Mouse (Mus musculus) midbrain, embryonic 16.5 days (tissue): ENCODE results near the gene Ino80e. TPM values are rescaled to one million over a fixed set of nuclear protein-coding genes. Genes with fewer than 3 reads are reported as not detected.

Experiments used
- ATAC-seq: fragments of 200-750 bp; cut with Nextera tagmentation; 2 replicates; pipeline ENCODE4 v1.8.0; 2017; ENCODE audit warnings: moderate TSS enrichment
- H3K27ac ChIP-seq: fragments of 300-500 bp; sonication (generic); 2 replicates; pipeline ENCODE4 v1.5.1; 2014; ENCODE audit warnings: mild to moderate bottlenecking, low read length, mixed read lengths
- H3K27me3 ChIP-seq: fragments of 300-500 bp; sonication (generic); 2 replicates; pipeline ENCODE4 v1.6.1; 2014; ENCODE audit warnings: low read depth, low read length, mixed read lengths; ENCODE audit not compliant: control insufficient read depth, insufficient read depth
- H3K36me3 ChIP-seq: fragments of 300-500 bp; sonication (generic); 2 replicates; pipeline ENCODE4 v1.6.1; 2014; ENCODE audit warnings: mild to moderate bottlenecking, low read length, moderate library complexity, mixed read lengths; ENCODE audit not compliant: control insufficient read depth, insufficient read depth
- H3K4me1 ChIP-seq: fragments of 300-500 bp; sonication (generic); 2 replicates; pipeline ENCODE4 v1.6.1; 2014; ENCODE audit warnings: mild to moderate bottlenecking, low read length, mixed read lengths; ENCODE audit not compliant: control insufficient read depth, insufficient read depth
- H3K4me2 ChIP-seq: fragments of 300-500 bp; sonication (generic); 2 replicates; pipeline ENCODE4 v1.6.1; 2014; ENCODE audit warnings: mild to moderate bottlenecking, low read length, mixed read lengths
- H3K4me3 ChIP-seq: fragments of 300-500 bp; sonication (generic); 2 replicates; pipeline ENCODE4 v1.5.1; 2014; ENCODE audit warnings: low read depth, mild to moderate bottlenecking, low read length, moderate library complexity, mixed read lengths
- H3K9ac ChIP-seq: fragments of 300-500 bp; sonication (generic); 2 replicates; pipeline ENCODE4 v1.6.1; 2014; ENCODE audit warnings: low read depth, low read length, mixed read lengths
- H3K9me3 ChIP-seq: fragments of 300-500 bp; sonication (generic); replicated peaks from 2 replicates; pipeline ENCODE4 v1.6.1; 2014; ENCODE audit warnings: mild to moderate bottlenecking, low read length, mixed read lengths; ENCODE audit not compliant: control insufficient read depth, poor library complexity, severe bottlenecking
- WGBS: fragments of 180-500 bp; shearing (Covaris S2); extraction: QIAGEN DNeasy Blood & Tissue Kit; methylation state at CpG from one replicate; pipeline ENCODE4 v1.1.7; 2014; 5-methylcytosine and 5-hydroxymethylcytosine counted together
- polyA plus RNA-seq: library from polyadenylated mRNA; unstranded; fragments of >200 nt; fragmentation: Nextera tagmentation; extraction: Ambion mirVana; gene quantifications from 2 replicates; pipeline ENCODE4 v1.2.1, GENCODE M21; 2015

Gene Ino80e
- polyA plus RNA-seq, 1 experiment from 2014 or later: 98.3 TPM

GRCm38 (mm10) chr7:126825403-126825802 lies 36.8 kb downstream of the Ino80e start:
- peaks cover 32% of the 10 kb centered on the region for H3K4me1 ChIP-seq
- H3K4me2 ChIP-seq: peak overlapping the region; percentile 82
- no peak for ATAC-seq
- peak overlapping the region; percentile 33 for H3K9ac ChIP-seq
- peaks cover 4% of the 10 kb centered on the region; the same call in 1 of the 2 replicates for H3K36me3 ChIP-seq
- 0 out of 2 replicates have a peak overlapping the region, but pooled peaks have one; percentile 0 for H3K4me3 ChIP-seq
- no peaks in the 10 kb centered on the region for H3K27me3 ChIP-seq
- no peak overlapping the region for H3K27ac ChIP-seq
- H3K9me3 ChIP-seq: no peaks in the 10 kb centered on the region
- 32% methylated on average over 8 of the region's 8 CpGs for WGBS

GRCm38 (mm10) chr7:126823940-126824339 lies 38.2 kb downstream of the Ino80e start:
- WGBS: 5% methylated on average over 10 of the region's 10 CpGs
- Histone ChIP-seq H3K9me3 (no peaks in the 10 kb centered on the region), H3K4me1 (peaks cover 32% of the 10 kb centered on the region), H3K27me3 (no peaks in the 10 kb centered on the region), H3K4me3 (peak overlapping the region; percentile 78), H3K36me3 (no peaks in the 10 kb centered on the region; the same call in 1 of the 2 replicates), H3K4me2 (peak overlapping the region; percentile 82), H3K9ac (peak overlapping the region; percentile 96), H3K27ac (peak overlapping the region; percentile 94)
- peak; percentile 23; the same call in 1 of the 2 replicates for ATAC-seq

DNA sequence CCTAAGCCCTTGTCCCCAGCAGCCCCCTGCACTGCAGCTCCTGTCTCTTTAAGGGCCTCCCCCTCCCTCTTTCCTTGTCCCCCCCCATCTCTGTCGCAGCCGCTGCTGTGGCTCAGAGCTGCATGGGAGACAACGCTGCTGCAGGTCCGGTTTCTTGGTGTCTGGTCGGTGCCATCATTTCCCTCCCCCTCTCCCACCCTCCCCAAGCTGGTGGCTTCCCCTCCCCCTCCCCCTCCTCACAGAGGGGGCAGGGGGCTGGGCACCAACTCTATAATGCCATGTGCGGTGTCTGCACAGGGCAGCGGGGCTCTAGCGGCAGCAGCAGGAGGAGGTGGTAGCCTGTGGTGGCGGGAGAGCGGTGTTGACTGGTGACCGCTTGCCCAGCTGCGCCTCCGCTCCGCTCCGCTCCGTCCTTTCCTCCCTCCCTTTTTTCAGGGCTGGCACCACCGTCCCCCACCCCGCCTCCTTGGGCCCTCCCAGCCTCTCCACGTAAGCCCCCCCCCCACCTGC lies 38.9 kb downstream of the Ino80e start:
- H3K36me3 ChIP-seq: no peaks in the 10 kb centered on the region
- H3K4me3 ChIP-seq: peak overlapping the region; percentile 78
- no peaks in the 10 kb centered on the region for H3K27me3 ChIP-seq
- H3K4me2 ChIP-seq: peak overlapping the region; percentile 82
- H3K4me1 ChIP-seq: peaks cover 32% of the 10 kb centered on the region
- no peaks in the 10 kb centered on the region for H3K9me3 ChIP-seq
- peak overlapping the region; percentile 96 for H3K9ac ChIP-seq
- WGBS: under 1% methylated on average over 11 of the region's 19 CpGs
- H3K27ac ChIP-seq: peak overlapping the region; percentile 94
- ATAC-seq: peak; percentile 84

GRCm38 (mm10) chr7:126822741-126823140 lies 39.4 kb downstream of the Ino80e start:
- WGBS: 2% methylated on average over 9 of the region's 9 CpGs
- Histone ChIP-seq H3K9me3 (no peaks in the 10 kb centered on the region), H3K27ac (peak overlapping the region; percentile 94), H3K4me2 (peak overlapping the region; percentile 82), H3K36me3 (no peaks in the 10 kb centered on the region), H3K9ac (peak overlapping the region; percentile 96), H3K4me1 (peaks cover 32% of the 10 kb centered on the region), H3K27me3 (no peaks in the 10 kb centered on the region), H3K4me3 (peak overlapping the region; percentile 78)
- peak; percentile 40 for ATAC-seq

GRCm38 (mm10) chr7:126821835-126822511 lies 40.2 kb downstream of the Ino80e start:
- Histone ChIP-seq H3K9ac (peak overlapping the region; percentile 96), H3K4me2 (peak overlapping the region; percentile 82), H3K27me3 (no peaks in the 10 kb centered on the region), H3K9me3 (no peaks in the 10 kb centered on the region), H3K27ac (peak overlapping the region; percentile 94), H3K4me1 (peaks cover 32% of the 10 kb centered on the region), H3K4me3 (peak overlapping the region; percentile 78), H3K36me3 (no peaks in the 10 kb centered on the region)
- no peak for ATAC-seq
- 26% methylated on average over 7 of the region's 7 CpGs for WGBS

- peaks cover 10% of the 10 kb centered on the region for H3K4me1 ChIP-seq
- 43% methylated on average over 1 of the region's 1 CpGs for WGBS
- ATAC-seq: no peak
- H3K36me3 ChIP-seq: no peaks in the 10 kb centered on the region
- no peak overlapping the region for H3K27ac ChIP-seq
- no peaks in the 10 kb centered on the region for H3K9me3 ChIP-seq
- H3K9ac ChIP-seq: no peak overlapping the region
- H3K4me3 ChIP-seq: no peak overlapping the region
- no peaks in the 10 kb centered on the region for H3K27me3 ChIP-seq
- H3K4me2 ChIP-seq: no peak overlapping the region
Observed at GRCm38 (mm10) chr7:126818818-126819217, 43.4 kb downstream of the Ino80e start.

DNA sequence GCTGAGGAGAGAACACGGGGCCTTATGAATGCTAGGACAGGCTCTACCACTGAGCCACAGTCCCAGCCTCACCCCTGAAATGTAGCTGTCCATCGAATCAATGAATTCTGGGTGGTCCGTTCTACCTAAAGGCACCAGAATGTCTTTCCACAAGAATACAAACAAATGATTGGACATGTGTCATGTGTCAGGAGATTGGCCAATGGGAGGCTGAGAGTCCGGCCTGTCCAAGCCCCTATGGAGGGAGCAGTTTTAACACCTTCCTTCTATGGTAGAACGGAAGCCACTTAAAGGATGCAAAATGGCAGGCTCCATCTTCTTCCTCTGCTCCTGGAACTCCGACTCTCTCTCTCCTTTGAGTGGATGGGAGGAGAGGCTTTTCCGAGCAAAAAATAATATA lies 44.6 kb downstream of the Ino80e start:
- WGBS: 82% methylated on average over 7 of the region's 7 CpGs
- Histone ChIP-seq H3K4me1 (peaks cover 7% of the 10 kb centered on the region), H3K4me3 (no peak overlapping the region), H3K27ac (no peak overlapping the region), H3K4me2 (no peak overlapping the region), H3K9me3 (no peaks in the 10 kb centered on the region), H3K9ac (no peak overlapping the region), H3K36me3 (no peaks in the 10 kb centered on the region), H3K27me3 (no peaks in the 10 kb centered on the region)
- no peak for ATAC-seq

DNA sequence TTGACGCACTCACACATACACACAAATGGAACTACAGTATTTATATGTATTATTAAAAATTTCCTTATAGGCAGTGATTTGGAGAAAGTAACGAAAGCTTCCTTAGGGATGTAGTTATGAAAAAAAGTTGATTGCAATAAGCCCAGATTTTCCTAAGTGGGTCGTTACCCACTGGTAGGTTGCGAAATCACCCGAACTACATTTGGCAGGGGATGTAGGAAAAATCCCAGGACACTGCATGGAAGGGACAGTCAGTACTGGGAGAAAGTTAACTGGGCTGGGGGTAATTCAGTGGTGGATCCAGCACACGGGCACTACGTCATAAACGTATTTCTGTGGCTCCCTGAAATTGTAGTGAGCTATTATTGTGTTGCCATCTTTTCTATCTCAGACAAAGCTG lies 45.7 kb downstream of the Ino80e start:
- Histone ChIP-seq H3K36me3 (no peaks in the 10 kb centered on the region), H3K4me1 (no peaks in the 10 kb centered on the region), H3K4me2 (no peak overlapping the region), H3K27me3 (no peaks in the 10 kb centered on the region), H3K9me3 (no peaks in the 10 kb centered on the region), H3K4me3 (no peak overlapping the region), H3K27ac (no peak overlapping the region), H3K9ac (no peak overlapping the region)
- no peak for ATAC-seq
- 88% methylated on average over 8 of the region's 8 CpGs for WGBS

DNA sequence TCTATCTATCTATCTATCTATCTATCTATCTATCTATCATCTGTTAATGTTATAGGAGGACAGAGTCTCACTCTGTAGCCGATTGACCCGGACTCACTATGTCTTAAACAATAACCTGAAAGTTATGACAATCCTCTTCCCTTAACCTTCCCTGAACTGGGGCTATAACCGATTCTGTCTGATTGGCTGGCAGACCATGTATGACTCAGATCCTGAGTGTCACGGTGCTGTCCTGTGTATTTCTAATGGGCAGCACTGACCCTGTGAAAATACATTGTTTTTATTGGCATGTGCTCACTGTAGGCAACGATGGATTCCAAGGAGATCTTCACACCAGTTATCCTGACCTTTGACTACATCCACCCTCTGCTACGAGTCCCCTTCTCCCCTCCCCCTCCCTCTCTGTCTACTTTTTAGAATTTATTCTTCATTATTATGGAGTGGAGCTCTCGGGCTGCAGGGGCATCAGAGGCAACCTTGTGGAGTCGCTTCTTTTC lies 46.4 kb downstream of the Ino80e start:
- Histone ChIP-seq H3K9ac (no peak overlapping the region), H3K4me3 (no peak overlapping the region), H3K27ac (no peak overlapping the region), H3K9me3 (no peaks in the 10 kb centered on the region), H3K4me2 (no peak overlapping the region), H3K27me3 (no peaks in the 10 kb centered on the region), H3K4me1 (no peaks in the 10 kb centered on the region), H3K36me3 (no peaks in the 10 kb centered on the region)
- no peak for ATAC-seq
- WGBS: 50% methylated on average over 8 of the region's 8 CpGs
